Mouse (Mus musculus) heart, embryonic 12.5 days (tissue): ENCODE data around the gene Rassf6. TPM values are rescaled to one million over a fixed set of nuclear protein-coding genes. Genes with fewer than 3 reads are reported as not detected.
A peak's percentile ranks its signal among the peaks of the same experiment; 100 is the strongest.
"Not testable (repeated sequence)": the region's sequence is repeated elsewhere in the genome, so short reads cannot be mapped to it uniquely, and the experiment has no call there.

ENCODE experiments used
- ATAC-seq: fragments of 200-750 bp; cut with Nextera tagmentation; 2 replicates; pipeline ENCODE4 v1.8.0; 2017; ENCODE audit warnings: moderate TSS enrichment, moderate library complexity; ENCODE audit not compliant: insufficient number of reproducible peaks, low FRiP score
- H3K27ac ChIP-seq: fragments of 300-500 bp; sonication (generic); 2 replicates; pipeline ENCODE4 v1.5.1; 2016; ENCODE audit warnings: mild to moderate bottlenecking, moderate library complexity; ENCODE audit not compliant: poor library complexity, severe bottlenecking
- H3K27me3 ChIP-seq: fragments of 300-500 bp; sonication (generic); replicated peaks from 2 replicates; pipeline ENCODE4 v1.6.1; 2016; ENCODE audit warnings: mild to moderate bottlenecking, moderate library complexity
- H3K36me3 ChIP-seq: fragments of 300-500 bp; sonication (generic); 2 replicates; pipeline ENCODE4 v1.6.1; 2016; ENCODE audit warnings: mild to moderate bottlenecking, moderate library complexity
- H3K4me1 ChIP-seq: fragments of 300-500 bp; sonication (generic); replicated peaks from 2 replicates; pipeline ENCODE4 v1.6.1; 2016; ENCODE audit warnings: mild to moderate bottlenecking
- H3K4me2 ChIP-seq: fragments of 300-500 bp; sonication (generic); 2 replicates; pipeline ENCODE4 v1.6.1; 2016; ENCODE audit warnings: mild to moderate bottlenecking, moderate library complexity
- H3K4me3 ChIP-seq: fragments of 300-500 bp; sonication (generic); 2 replicates; pipeline ENCODE4 v1.5.1; 2016; ENCODE audit warnings: mild to moderate bottlenecking
- H3K9ac ChIP-seq: fragments of 300-500 bp; sonication (generic); 2 replicates; pipeline ENCODE4 v1.6.1; 2016; ENCODE audit warnings: mild to moderate bottlenecking, moderate library complexity
- H3K9me3 ChIP-seq: fragments of 300-500 bp; sonication (generic); replicated peaks from 2 replicates; pipeline ENCODE4 v1.6.1; 2016; ENCODE audit warnings: mild to moderate bottlenecking, moderate library complexity
- WGBS: fragments of 180-500 bp; shearing (Covaris S2); methylation state at CpG from one replicate; pipeline ENCODE4 v1.1.7; 2016; 5-methylcytosine and 5-hydroxymethylcytosine counted together
- polyA plus RNA-seq: library from polyadenylated mRNA; unstranded; fragments of >200 nt; fragmentation: Nextera tagmentation; extraction: Ambion mirVana; gene quantifications from 2 replicates; pipeline ENCODE4 v1.2.1, GENCODE M21; 2016

The Rassf6 gene
- polyA plus RNA-seq, 1 experiment from 2014 or later, result 0.52 TPM

GRCm38 (mm10) chr5:90624708-90625425 lies 15.6 kb downstream of the Rassf6 start:
- Histone ChIP-seq H3K4me2 (no peak overlapping the region), H3K9ac (no peak overlapping the region), H3K27ac (no peak overlapping the region), H3K4me1 (no peaks in the 10 kb centered on the region), H3K27me3 (0 out of 2 replicates have a peak, but pooled peaks cover 7% of the 10 kb centered on the region), H3K9me3 (no peaks in the 10 kb centered on the region), H3K36me3 (no peaks in the 10 kb centered on the region), H3K4me3 (no peak overlapping the region)
- 61% methylated on average over 18 of the region's 18 CpGs for WGBS
- ATAC-seq, result no peak

GRCm38 (mm10) chr5:90623209-90623608 lies 17.2 kb downstream of the Rassf6 start:
- H3K36me3 ChIP-seq, result no peaks in the 10 kb centered on the region
- H3K4me3 ChIP-seq, result no peak overlapping the region
- H3K27ac ChIP-seq, result no peak overlapping the region
- H3K4me1 ChIP-seq, result no peaks in the 10 kb centered on the region
- H3K27me3 ChIP-seq, result 0 out of 2 replicates have a peak, but pooled peaks cover 3% of the 10 kb centered on the region
- no peak overlapping the region for H3K9ac ChIP-seq
- no peaks in the 10 kb centered on the region for H3K9me3 ChIP-seq
- no peak for ATAC-seq
- WGBS, result 80% methylated on average over 2 of the region's 2 CpGs
- no peak overlapping the region for H3K4me2 ChIP-seq

- no peaks in the 10 kb centered on the region for H3K9me3 ChIP-seq
- 90% methylated on average over 6 of the region's 6 CpGs for WGBS
- H3K27ac ChIP-seq, result no peak overlapping the region
- no peaks in the 10 kb centered on the region for H3K36me3 ChIP-seq
- no peak overlapping the region for H3K9ac ChIP-seq
- H3K4me3 ChIP-seq, result no peak overlapping the region
- H3K27me3 ChIP-seq, result 0 out of 2 replicates have a peak, but pooled peaks cover 3% of the 10 kb centered on the region
- ATAC-seq, result no peak
- H3K4me1 ChIP-seq, result no peaks in the 10 kb centered on the region
- H3K4me2 ChIP-seq, result no peak overlapping the region
Measured at GRCm38 (mm10) chr5:90621726-90622125, 18.7 kb downstream of the Rassf6 start.

GRCm38 (mm10) chr5:90621316-90621715 lies 19.1 kb downstream of the Rassf6 start:
- Histone ChIP-seq H3K27me3 (0 out of 2 replicates have a peak, but pooled peaks cover 3% of the 10 kb centered on the region), H3K4me1 (no peaks in the 10 kb centered on the region), H3K36me3 (no peaks in the 10 kb centered on the region), H3K27ac (no peak overlapping the region), H3K4me2 (no peak overlapping the region), H3K9me3 (no peaks in the 10 kb centered on the region), H3K9ac (no peak overlapping the region), H3K4me3 (no peak overlapping the region)
- WGBS, result 90% methylated on average over 2 of the region's 2 CpGs
- ATAC-seq, result no peak

- H3K4me1 ChIP-seq, result no peaks in the 10 kb centered on the region
- 85% methylated on average over 3 of the region's 3 CpGs for WGBS
- H3K27ac ChIP-seq, result no peak overlapping the region
Measured at GRCm38 (mm10) chr5:90617859-90618258, 22.6 kb downstream of the Rassf6 start.

GRCm38 (mm10) chr5:90612751-90613150 lies 27.7 kb downstream of the Rassf6 start:
- H3K4me2 ChIP-seq, H3K4me3 ChIP-seq, H3K27ac ChIP-seq, H3K27me3 ChIP-seq, H3K9ac ChIP-seq, H3K36me3 ChIP-seq, H3K9me3 ChIP-seq, ATAC-seq: not testable (repeated sequence)
- 69% methylated on average over 1 of the region's 1 CpGs for WGBS
- H3K4me1 ChIP-seq, result 0 out of 2 replicates have a peak, but pooled peaks cover 11% of the 10 kb centered on the region

More at GRCm38 (mm10) chr5:90617859-90618258, 22.6 kb downstream of the Rassf6 start:
- ATAC-seq, result no peak
- Histone ChIP-seq H3K27me3 (0 out of 2 replicates have a peak, but pooled peaks cover 3% of the 10 kb centered on the region), H3K36me3 (no peaks in the 10 kb centered on the region), H3K9ac (no peak overlapping the region), H3K4me2 (no peak overlapping the region), H3K4me3 (no peak overlapping the region), H3K9me3 (no peaks in the 10 kb centered on the region)

- H3K27me3 ChIP-seq, result no peaks in the 10 kb centered on the region
- H3K4me3 ChIP-seq, result no peak overlapping the region
- H3K27ac ChIP-seq, result no peak overlapping the region
- H3K9ac ChIP-seq, result no peak overlapping the region
- 0 out of 2 replicates have a peak, but pooled peaks cover 11% of the 10 kb centered on the region for H3K4me1 ChIP-seq
- H3K36me3 ChIP-seq, result no peaks in the 10 kb centered on the region
- 75% methylated on average over 6 of the region's 6 CpGs for WGBS
- no peaks in the 10 kb centered on the region for H3K9me3 ChIP-seq
- H3K4me2 ChIP-seq, result no peak overlapping the region
- ATAC-seq, result no peak
Measured at GRCm38 (mm10) chr5:90611996-90612611, 28.4 kb downstream of the Rassf6 start.

GRCm38 (mm10) chr5:90611388-90611787 lies 29.1 kb downstream of the Rassf6 start:
- H3K9me3 ChIP-seq, result no peaks in the 10 kb centered on the region
- 0 out of 2 replicates have a peak, but pooled peaks cover 11% of the 10 kb centered on the region for H3K4me1 ChIP-seq
- no peaks in the 10 kb centered on the region for H3K36me3 ChIP-seq
- no peak overlapping the region for H3K27ac ChIP-seq
- ATAC-seq, result no peak
- no peaks in the 10 kb centered on the region for H3K27me3 ChIP-seq
- no peak overlapping the region for H3K9ac ChIP-seq
- WGBS, result 70% methylated on average over 3 of the region's 3 CpGs
- no peak overlapping the region for H3K4me2 ChIP-seq
- H3K4me3 ChIP-seq, result no peak overlapping the region

- no peak overlapping the region for H3K4me2 ChIP-seq
- no peak overlapping the region for H3K4me3 ChIP-seq
- H3K9ac ChIP-seq, result no peak overlapping the region
- H3K4me1 ChIP-seq, result peaks cover 13% of the 10 kb centered on the region
- H3K27ac ChIP-seq, result no peak overlapping the region
- H3K27me3 ChIP-seq, result no peaks in the 10 kb centered on the region
- no peaks in the 10 kb centered on the region for H3K9me3 ChIP-seq
- peak; percentile 42; the same call in 1 of the 2 replicates for ATAC-seq
- H3K36me3 ChIP-seq, result no peaks in the 10 kb centered on the region
- 39% methylated on average over 11 of the region's 11 CpGs for WGBS
Measured at GRCm38 (mm10) chr5:90608906-90609305, 31.6 kb downstream of the Rassf6 start.

GRCm38 (mm10) chr5:90603407-90603923 lies 37.0 kb downstream of the Rassf6 start:
- Histone ChIP-seq H3K4me2 (peak overlapping the region; percentile 49), H3K27me3 (no peaks in the 10 kb centered on the region), H3K36me3 (no peaks in the 10 kb centered on the region), H3K9me3 (no peaks in the 10 kb centered on the region), H3K4me1 (peaks cover 14% of the 10 kb centered on the region), H3K27ac (no peak overlapping the region), H3K9ac (no peak overlapping the region), H3K4me3 (no peak overlapping the region)
- ATAC-seq, result no peak
- WGBS, result 19% methylated on average over 13 of the region's 13 CpGs

GRCm38 (mm10) chr5:90601469-90601868 lies 39.0 kb downstream of the Rassf6 start:
- no peaks in the 10 kb centered on the region for H3K9me3 ChIP-seq
- no peaks in the 10 kb centered on the region for H3K36me3 ChIP-seq
- H3K9ac ChIP-seq, result no peak overlapping the region
- no peak overlapping the region for H3K4me2 ChIP-seq
- ATAC-seq, result no peak
- H3K27me3 ChIP-seq, result no peaks in the 10 kb centered on the region
- WGBS, result 17% methylated on average over 6 of the region's 6 CpGs
- no peak overlapping the region for H3K4me3 ChIP-seq
- peaks cover 13% of the 10 kb centered on the region for H3K4me1 ChIP-seq
- H3K27ac ChIP-seq, result no peak overlapping the region
